Mouse (Mus musculus) splenic B cell, adult 2 months (primary cell): Measurements from ENCODE around the gene Ugt1a6b.
"Not testable (repeated sequence)": the region's sequence is repeated elsewhere in the genome, so short reads cannot be mapped to it uniquely, and the experiment has no call there.

Source experiments
- DNase-seq: peaks from one replicate; pipeline ENCODE4 v3.0.0-alpha.2; 2011; ENCODE audit warnings: low read depth, low spot score
- H3K27me3 ChIP-seq: 2 replicates; pipeline ENCODE4 v1.6.1; 2012; ENCODE audit warnings: mild to moderate bottlenecking, low read length, moderate library complexity, mixed read lengths; ENCODE audit not compliant: control insufficient read depth, poor library complexity, insufficient read depth, severe bottlenecking
- H3K36me3 ChIP-seq: 2 replicates; pipeline ENCODE4 v1.6.1; 2012; ENCODE audit warnings: mild to moderate bottlenecking, low read length, moderate library complexity, mixed read lengths; ENCODE audit not compliant: control insufficient read depth, poor library complexity, insufficient read depth, severe bottlenecking

Ugt1a6b gene

GRCm38 (mm10) chr1:88103019-88103418 lies at the start of gene Ugt1a6b:
TSS of gene Ugt1a6b (plus strand) at chr1:88103252.
- H3K27me3 ChIP-seq, H3K36me3 ChIP-seq, DNase-seq: not testable (repeated sequence)

GRCm38 (mm10) chr1:88055088-88055487 lies 48.0 kb upstream of the Ugt1a6b start, which contains the start of gene Ugt1a10:
TSS of gene Ugt1a10 (plus strand) at chr1:88055388.
- no peaks in the 10 kb centered on the region for H3K27me3 ChIP-seq
- DNase-seq = no peak

GRCm38 (mm10) chr1:88066472-88067102 lies 36.5 kb upstream of the Ugt1a6b start:
- not testable (repeated sequence) for DNase-seq, H3K27me3 ChIP-seq, H3K36me3 ChIP-seq

More at GRCm38 (mm10) chr1:88055088-88055487, 48.0 kb upstream of the Ugt1a6b start, which contains the start of gene Ugt1a10:
- H3K36me3 ChIP-seq = no peaks in the 10 kb centered on the region

GRCm38 (mm10) chr1:88070495-88070894 lies 32.6 kb upstream of the Ugt1a6b start, which contains the start of gene Ugt1a9:
TSS of gene Ugt1a9 (plus strand) at chr1:88070800.
- Histone ChIP-seq H3K36me3 (no peaks in the 10 kb centered on the region), H3K27me3 (no peaks in the 10 kb centered on the region)
- no peak for DNase-seq

GRCm38 (mm10) chr1:88070902-88071301 lies 32.1 kb upstream of the Ugt1a6b start:
- no peaks in the 10 kb centered on the region for H3K36me3 ChIP-seq
- H3K27me3 ChIP-seq = no peaks in the 10 kb centered on the region
- DNase-seq = no peak

- no peak for DNase-seq
- no peaks in the 10 kb centered on the region for H3K36me3 ChIP-seq
- no peaks in the 10 kb centered on the region for H3K27me3 ChIP-seq
Measured at GRCm38 (mm10) chr1:88074471-88074870, 28.6 kb upstream of the Ugt1a6b start.

- H3K36me3 ChIP-seq = no peaks in the 10 kb centered on the region
- no peak for DNase-seq
- H3K27me3 ChIP-seq = no peaks in the 10 kb centered on the region
Measured at GRCm38 (mm10) chr1:88077128-88077527, 25.9 kb upstream of the Ugt1a6b start.

GRCm38 (mm10) chr1:88081670-88082069 lies 21.4 kb upstream of the Ugt1a6b start:
- no peak for DNase-seq
- no peaks in the 10 kb centered on the region for H3K27me3 ChIP-seq
- H3K36me3 ChIP-seq = no peaks in the 10 kb centered on the region

GRCm38 (mm10) chr1:88086125-88086524 lies 16.9 kb upstream of the Ugt1a6b start:
- no peaks in the 10 kb centered on the region for H3K36me3 ChIP-seq
- DNase-seq = no peak
- no peaks in the 10 kb centered on the region for H3K27me3 ChIP-seq

GRCm38 (mm10) chr1:88087513-88087912 lies 15.5 kb upstream of the Ugt1a6b start, which contains the start of gene Ugt1a8:
TSS of gene Ugt1a8 (plus strand) at chr1:88087813.
- Histone ChIP-seq H3K36me3 (no peaks in the 10 kb centered on the region), H3K27me3 (no peaks in the 10 kb centered on the region)
- DNase-seq = no peak

- DNase-seq = no peak
- Histone ChIP-seq H3K36me3 (no peaks in the 10 kb centered on the region), H3K27me3 (no peaks in the 10 kb centered on the region)
Measured at GRCm38 (mm10) chr1:88092341-88092740, 10.7 kb upstream of the Ugt1a6b start.

- H3K36me3 ChIP-seq, H3K27me3 ChIP-seq: not testable (repeated sequence)
- DNase-seq = peak; percentile 9
Measured at GRCm38 (mm10) chr1:88094270-88094676, 8.8 kb upstream of the Ugt1a6b start.

- no peaks in the 10 kb centered on the region for H3K36me3 ChIP-seq
- H3K27me3 ChIP-seq = no peaks in the 10 kb centered on the region
- DNase-seq = peak; percentile 28
Measured at GRCm38 (mm10) chr1:88094941-88095492, 8.0 kb upstream of the Ugt1a6b start, which contains the start of gene Ugt1a7c. TSS of gene Ugt1a7c (plus strand) at chr1:88095062.

- H3K36me3 ChIP-seq, H3K27me3 ChIP-seq, DNase-seq: not testable (repeated sequence)
Measured at GRCm38 (mm10) chr1:88098546-88098945, 4.5 kb upstream of the Ugt1a6b start.

- H3K36me3 ChIP-seq, DNase-seq, H3K27me3 ChIP-seq: not testable (repeated sequence)
Measured at GRCm38 (mm10) chr1:88099691-88100090, 3.4 kb upstream of the Ugt1a6b start.
